Mouse (Mus musculus) gastrocnemius, adult 18-20 months (tissue): ENCODE results near the gene Olfr692. TPM values are rescaled to one million over a fixed set of nuclear protein-coding genes. Genes with fewer than 3 reads are reported as not detected.
A peak's percentile ranks its signal among the peaks of the same experiment; 100 is the strongest.

Experiments used
- DNase-seq: peaks from one replicate; pipeline ENCODE4 v3.0.0; 2021; ENCODE audit warnings: low spot score
- total RNA-seq, 2 experiments: library from RNA; stranded (reverse); gene quantifications; 2 replicates each; pipeline ENCODE4 v1.2.3; 2021

Gene Olfr692
- total RNA-seq, 2 experiments from 2014 or later, result not detected

DNA sequence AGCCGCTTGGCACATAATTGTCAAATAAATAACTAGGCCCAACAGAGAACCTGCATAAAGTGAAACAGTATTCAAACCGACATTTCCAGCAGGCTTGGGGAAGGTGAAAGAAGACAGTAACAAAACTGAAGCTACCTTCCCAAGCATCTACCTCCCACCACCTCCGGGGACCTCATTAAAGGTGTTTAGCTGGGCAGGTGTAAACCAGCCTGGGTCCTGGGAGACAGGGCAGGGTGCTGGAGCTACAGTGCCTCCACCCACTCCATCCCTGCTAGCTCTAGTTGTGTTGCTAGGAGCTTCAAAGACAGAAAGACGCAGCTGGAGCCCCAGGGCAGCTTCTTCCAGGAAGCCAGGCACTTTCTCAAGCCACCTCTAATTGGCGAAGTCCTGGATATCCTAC, 36.2 kb downstream of the Olfr692 start, which contains the start of gene Cnga4:
TSS of gene Cnga4 (plus strand) at position 301 of the 400 bp plus-strand sequence.
- DNase-seq, result no peak

DNA sequence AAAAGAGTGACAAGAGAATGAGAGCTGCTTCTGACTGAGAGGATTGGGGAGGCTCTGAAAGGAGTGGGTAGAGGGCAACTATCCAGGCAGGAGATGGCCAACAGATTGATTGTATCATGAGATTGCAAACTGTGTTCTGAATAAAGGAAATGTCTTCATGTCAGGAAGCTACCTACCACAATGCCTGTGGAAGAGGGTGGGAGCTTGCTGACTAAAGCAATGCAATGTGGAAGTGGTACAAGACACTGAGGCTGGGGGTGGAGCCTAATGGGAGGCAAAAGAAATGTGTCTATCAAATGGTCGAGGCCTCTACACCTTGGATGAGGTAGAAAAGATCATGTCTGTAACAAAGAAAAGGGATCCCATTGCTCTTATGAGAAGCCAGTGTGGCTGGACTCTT, 38.3 kb downstream of the Olfr692 start:
- DNase-seq, result no peak

DNA sequence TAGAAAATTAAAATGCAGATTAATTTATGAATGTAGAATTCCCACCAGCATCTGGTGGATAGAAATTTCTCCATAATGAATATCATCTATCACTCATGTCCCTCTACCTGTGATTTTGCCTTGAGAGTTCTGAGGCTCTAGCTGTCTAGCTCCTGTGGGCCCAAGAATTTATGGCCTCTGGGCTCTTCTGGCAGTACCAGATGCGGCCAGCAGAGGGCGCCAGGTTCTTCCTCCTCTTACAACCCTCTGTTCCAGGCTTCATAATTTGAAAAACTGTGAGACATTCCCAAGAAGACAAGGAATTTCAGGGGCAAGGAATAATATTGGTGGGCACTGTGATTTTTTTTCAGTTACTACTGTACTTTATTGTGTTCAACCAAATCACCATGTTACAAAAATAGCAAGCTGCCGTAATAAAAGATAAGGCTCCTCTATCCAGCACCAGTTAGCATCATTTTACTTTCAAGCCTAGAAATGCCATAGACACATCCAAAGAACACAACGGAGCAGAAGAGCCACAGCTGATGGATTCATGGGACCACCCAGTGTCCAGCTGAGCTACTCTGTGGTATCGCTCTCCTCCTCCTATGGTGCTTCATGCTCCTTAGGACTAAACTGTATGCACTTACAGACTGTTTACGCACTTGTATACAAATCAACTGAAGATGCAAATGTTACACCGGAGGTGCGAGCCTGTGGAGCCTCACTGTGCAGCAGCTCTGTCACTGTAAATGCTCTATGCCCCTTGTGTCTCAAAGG, 44.0 kb downstream of the Olfr692 start:
- peak; percentile 69 for DNase-seq

DNA sequence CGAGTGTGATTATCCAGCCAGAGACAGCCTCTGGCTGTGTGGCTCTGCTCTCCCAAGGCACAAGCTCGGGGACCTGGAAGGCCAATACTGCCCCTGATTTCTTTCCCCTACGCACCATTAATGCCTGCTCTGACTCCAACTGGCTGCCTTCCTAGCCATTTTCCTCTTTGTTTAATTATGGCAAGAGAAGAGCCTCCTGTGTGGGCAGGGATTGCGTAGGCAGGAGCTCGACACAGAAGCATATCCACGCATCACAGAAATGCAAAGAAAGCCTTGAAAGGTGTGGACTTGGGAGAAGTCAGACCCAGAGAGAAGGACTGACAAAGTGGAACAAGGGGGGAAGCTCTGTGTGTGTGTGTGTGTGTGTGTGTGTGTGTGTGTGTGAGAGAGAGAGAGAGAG, 46.4 kb downstream of the Olfr692 start:
- no peak for DNase-seq

DNA sequence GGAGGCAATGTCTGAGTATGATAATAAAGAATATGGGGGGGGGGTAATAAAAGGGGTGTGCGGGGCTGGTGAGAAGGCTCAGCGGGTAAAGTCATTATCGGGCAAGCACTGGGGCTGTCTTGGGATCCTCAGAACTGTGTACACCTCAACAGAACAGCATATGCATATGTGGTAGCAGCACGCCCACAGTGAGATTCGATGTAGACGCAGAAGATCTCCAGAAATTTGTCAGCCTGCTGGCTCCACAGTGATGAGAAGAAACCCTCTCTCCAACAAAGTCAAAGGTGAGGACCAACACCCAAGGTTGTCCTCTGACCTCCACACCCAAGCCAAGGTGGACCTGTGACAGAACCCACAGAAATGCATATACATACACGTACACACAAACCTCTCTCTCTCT, 48.5 kb downstream of the Olfr692 start:
- DNase-seq, result no peak

DNA sequence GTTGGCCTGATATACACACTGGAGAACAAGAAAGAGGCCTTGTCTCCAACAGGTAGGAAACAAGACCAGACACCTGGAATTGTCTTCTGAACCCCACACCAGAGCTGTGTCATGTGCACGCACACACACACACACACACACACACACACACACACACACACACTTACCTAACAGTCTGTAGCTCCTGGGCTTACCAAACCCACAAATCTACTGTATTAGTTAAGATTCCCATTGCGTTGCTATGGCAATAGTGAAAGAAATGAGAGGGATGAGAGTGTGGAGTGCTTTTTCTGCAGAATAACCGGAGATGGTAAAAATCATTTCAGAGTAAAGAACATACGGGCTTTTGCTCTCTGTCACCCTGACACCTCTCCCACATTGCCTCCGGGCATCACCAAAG, 50.1 kb downstream of the Olfr692 start:
- no peak for DNase-seq

Other genes starting within 250 kb of the Olfr692 start
- gene Olfr683, start 221.2 kb upstream of the Olfr692 start, total RNA-seq, result not detected
- gene Olfr684, start 204.6 kb upstream of the Olfr692 start, total RNA-seq, result not detected
- not detected for gene Olfr685, start 182.2 kb upstream of the Olfr692 start, total RNA-seq
- not detected for gene Olfr686, start 160.7 kb upstream of the Olfr692 start, total RNA-seq
- gene Olfr688, start 80.1 kb upstream of the Olfr692 start, total RNA-seq, result not detected
- not detected for gene Olfr689, start 57.1 kb upstream of the Olfr692 start, total RNA-seq
- gene Olfr690, start 34.1 kb upstream of the Olfr692 start, total RNA-seq, result not detected
- not detected for gene Olfr691, start 26.0 kb upstream of the Olfr692 start, total RNA-seq
- not detected for gene Gm5901, start 6.8 kb downstream of the Olfr692 start, total RNA-seq
- 10 to 100 TPM; 11.0 to 12.2 TPM for gene Fam160a2, start 31.8 kb downstream of the Olfr692 start, total RNA-seq
- gene Cnga4, start 36.3 kb downstream of the Olfr692 start, total RNA-seq, result not detected
- gene Cckbr, start 57.5 kb downstream of the Olfr692 start, total RNA-seq, result not detected
- 10 to 100 TPM in 1 of 2 experiments, 1 to 10 TPM in 1; 9.1 to 13.0 TPM for gene Cavin3, start 114.1 kb downstream of the Olfr692 start, total RNA-seq
- 10 to 100 TPM; 49.7 to 53.4 TPM for gene Smpd1, start 186.1 kb downstream of the Olfr692 start, total RNA-seq
- gene Apbb1, start 213.4 kb downstream of the Olfr692 start, total RNA-seq, result 1 to 10 TPM; 7.4 to 7.5 TPM
- 1 to 10 TPM in 1 of 2 experiments, not detected in 1; 1.6 TPM for gene Hpx, start 231.9 kb downstream of the Olfr692 start, total RNA-seq